Mouse (Mus musculus): ENCODE results near the gene Ireb2. TPM values are rescaled to one million over a fixed set of nuclear protein-coding genes. Genes with fewer than 3 reads are reported as not detected.
"Not testable (repeated sequence)": the region's sequence is repeated elsewhere in the genome, so short reads cannot be mapped to it uniquely, and the experiment has no call there.

Ireb2 gene
- polyA plus RNA-seq, 1 experiment from 2014 or later, result 35.1 TPM

GRCm38 (mm10) chr9:54916401-54916800 is 52.8 kb downstream of the Ireb2 start:
- peaks cover 5% of the 10 kb centered on the region; the same call in 1 of the 2 replicates for H3K36me3 ChIP-seq
- no peaks in the 10 kb centered on the region for H3K27me3 ChIP-seq
- H3K4me2 ChIP-seq, result peak overlapping the region; percentile 72
- H3K9me3 ChIP-seq, result no peaks in the 10 kb centered on the region
- ATAC-seq (ENCODE audit: low FRiP score, low read depth), result no peak; the same call in 1 of the 2 replicates
- no peak overlapping the region; the same call in 1 of the 2 replicates for H3K27ac ChIP-seq (replicated peaks)
- peaks cover 9% of the 10 kb centered on the region for H3K4me1 ChIP-seq (replicated peaks)
- no peak overlapping the region for H3K9ac ChIP-seq
- peak overlapping the region; percentile 68; the same call in 1 of the 2 replicates for H3K4me3 ChIP-seq
- WGBS, result 70% methylated on average over 8 of the region's 8 CpGs

DNA sequence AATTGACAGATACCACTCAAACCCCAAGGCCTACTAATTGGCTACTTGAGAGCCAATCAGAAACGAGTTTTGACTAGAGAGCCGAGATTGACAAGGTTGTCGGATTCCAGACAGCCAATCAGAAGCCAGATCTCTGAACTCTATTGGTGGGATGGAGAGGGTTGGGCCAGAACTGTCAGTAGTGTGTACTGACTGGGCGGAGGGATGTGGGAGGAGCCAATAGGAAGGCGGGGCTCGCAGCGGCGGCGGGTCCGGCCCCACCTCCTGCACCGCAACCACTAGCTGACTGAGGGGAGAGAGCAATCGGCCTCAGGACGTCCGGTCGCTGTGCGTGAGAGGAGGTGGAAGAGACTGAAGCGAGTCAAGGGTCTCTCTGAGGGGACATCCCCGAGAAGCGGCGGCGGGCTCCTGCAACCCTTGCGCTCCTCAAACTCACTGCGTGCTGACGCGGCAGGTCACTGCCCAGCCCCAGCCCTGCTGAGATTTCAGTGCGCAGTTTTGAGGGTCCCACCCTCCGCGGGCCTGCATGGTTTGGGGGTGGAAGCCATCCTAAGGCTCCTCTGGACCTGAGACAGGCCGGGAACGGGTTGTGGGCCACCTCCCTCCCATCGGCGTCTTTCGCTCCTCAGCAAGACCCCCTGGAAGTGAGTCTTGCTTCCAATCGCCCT is 53.6 kb downstream of the Ireb2 start, which contains the start of gene Hykk:
TSS of gene Hykk (plus strand) at position 274 of the 668 bp plus-strand sequence.
- peak within 1 kb of the TSS; percentile 54 for H3K9ac ChIP-seq
- peak within 1 kb of the TSS; percentile 68 for H3K4me3 ChIP-seq
- under 1% methylated on average over 34 of the region's 34 CpGs for WGBS
- peak within 1 kb of the TSS; percentile 72 for H3K4me2 ChIP-seq
- H3K27me3 ChIP-seq, result no peaks in the 10 kb centered on the region
- peaks cover 9% of the 10 kb centered on the region for H3K4me1 ChIP-seq (replicated peaks)
- H3K9me3 ChIP-seq, result no peaks in the 10 kb centered on the region
- H3K36me3 ChIP-seq, result no peaks in the 10 kb centered on the region
- peak; percentile 100 for ATAC-seq (ENCODE audit: low FRiP score, low read depth)
- peak within 1 kb of the TSS; percentile 36; the same call in 1 of the 2 replicates for H3K27ac ChIP-seq (replicated peaks)

DNA sequence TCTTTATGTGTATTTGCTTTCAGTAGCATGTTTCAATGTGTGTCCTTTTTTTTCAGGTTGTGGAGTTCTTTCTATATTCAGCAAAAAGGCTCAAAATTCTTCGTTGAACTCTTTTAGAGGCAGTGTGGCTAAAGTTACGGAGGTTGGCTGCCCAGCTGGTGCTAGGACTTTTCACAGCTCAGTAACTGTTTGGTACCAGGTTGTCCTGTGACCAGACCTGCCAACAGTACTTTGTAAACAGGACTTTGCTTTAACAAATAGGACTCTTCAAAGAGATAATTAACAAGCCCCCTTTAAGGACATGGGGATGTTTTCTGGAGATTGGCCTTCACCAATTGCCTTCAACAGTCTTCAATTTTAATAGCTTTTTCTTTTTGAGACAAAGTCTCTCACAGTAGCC is 54.6 kb downstream of the Ireb2 start:
- Histone ChIP-seq H3K9me3 (no peaks in the 10 kb centered on the region), H3K4me1 (replicated peaks) (peaks cover 9% of the 10 kb centered on the region), H3K4me2 (peak overlapping the region; percentile 72; the same call in 1 of the 2 replicates), H3K36me3 (no peaks in the 10 kb centered on the region), H3K9ac (no peak overlapping the region), H3K4me3 (no peak overlapping the region), H3K27ac (replicated peaks) (no peak overlapping the region), H3K27me3 (no peaks in the 10 kb centered on the region)
- ATAC-seq (ENCODE audit: low FRiP score, low read depth), result no peak
- 75% methylated on average over 2 of the region's 2 CpGs for WGBS

GRCm38 (mm10) chr9:54918781-54919180 is 55.2 kb downstream of the Ireb2 start:
- H3K4me3 ChIP-seq, result no peak overlapping the region
- no peak overlapping the region for H3K9ac ChIP-seq
- 95% methylated on average over 5 of the region's 5 CpGs for whole genome bisulfite sequencing
- H3K27ac ChIP-seq (replicated peaks), result no peak overlapping the region
- H3K27me3 ChIP-seq, result no peaks in the 10 kb centered on the region
- no peaks in the 10 kb centered on the region for H3K36me3 ChIP-seq
- H3K4me2 ChIP-seq, result no peak overlapping the region
- no peak for ATAC-seq (ENCODE audit: low FRiP score, low read depth)
- peaks cover 9% of the 10 kb centered on the region for H3K4me1 ChIP-seq (replicated peaks)
- H3K9me3 ChIP-seq, result no peaks in the 10 kb centered on the region

GRCm38 (mm10) chr9:54919946-54920345 is 56.4 kb downstream of the Ireb2 start:
- Histone ChIP-seq H3K27me3 (no peaks in the 10 kb centered on the region), H3K36me3 (no peaks in the 10 kb centered on the region), H3K27ac (replicated peaks) (no peak overlapping the region), H3K4me3 (no peak overlapping the region), H3K4me1 (replicated peaks) (peaks cover 9% of the 10 kb centered on the region), H3K9ac (no peak overlapping the region), H3K4me2 (no peak overlapping the region), H3K9me3 (no peaks in the 10 kb centered on the region)
- WGBS, result 59% methylated on average over 4 of the region's 4 CpGs
- ATAC-seq (ENCODE audit: low FRiP score, low read depth), result no peak

GRCm38 (mm10) chr9:54930741-54931140 is 67.2 kb downstream of the Ireb2 start:
- no peak overlapping the region for H3K4me2 ChIP-seq
- no peaks in the 10 kb centered on the region for H3K9me3 ChIP-seq
- no peak overlapping the region for H3K9ac ChIP-seq
- H3K27me3 ChIP-seq, result no peaks in the 10 kb centered on the region
- WGBS, result 98% methylated on average over 1 of the region's 1 CpGs
- no peak for ATAC-seq (ENCODE audit: low FRiP score, low read depth)
- no peak overlapping the region for H3K4me3 ChIP-seq
- H3K27ac ChIP-seq (replicated peaks), result no peak overlapping the region
- no peaks in the 10 kb centered on the region for H3K4me1 ChIP-seq (replicated peaks)
- no peaks in the 10 kb centered on the region for H3K36me3 ChIP-seq

DNA sequence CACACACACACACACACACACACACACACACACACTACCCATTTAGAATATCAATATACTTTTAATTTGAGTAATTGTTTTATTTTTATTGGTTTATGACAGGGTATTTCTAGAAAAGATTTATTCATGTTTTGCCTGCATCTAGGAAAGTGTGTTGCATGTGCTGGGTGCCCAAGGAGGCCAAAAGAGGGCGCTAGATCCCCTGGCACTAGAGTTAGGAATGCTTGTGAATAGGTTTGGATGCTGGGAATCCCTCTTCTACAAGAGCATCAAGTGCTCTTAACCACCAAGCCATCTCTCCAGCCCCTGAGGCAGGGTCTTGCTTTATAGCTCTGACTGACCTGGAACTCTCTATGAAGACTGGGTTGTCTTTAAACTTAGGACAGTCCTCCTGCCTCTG is 68.2 kb downstream of the Ireb2 start:
- 7% methylated on average over 1 of the region's 1 CpGs for WGBS
- no peaks in the 10 kb centered on the region for H3K36me3 ChIP-seq
- no peak overlapping the region for H3K4me2 ChIP-seq
- H3K4me1 ChIP-seq (replicated peaks), result no peaks in the 10 kb centered on the region
- ATAC-seq (ENCODE audit: low FRiP score, low read depth), result no peak
- no peaks in the 10 kb centered on the region for H3K9me3 ChIP-seq
- H3K4me3 ChIP-seq, result no peak overlapping the region
- H3K9ac ChIP-seq, result no peak overlapping the region
- H3K27me3 ChIP-seq, result no peaks in the 10 kb centered on the region
- no peak overlapping the region for H3K27ac ChIP-seq (replicated peaks)

- Histone ChIP-seq H3K9ac (no peak overlapping the region), H3K4me3 (no peak overlapping the region), H3K27ac (replicated peaks) (no peak overlapping the region), H3K4me1 (replicated peaks) (no peaks in the 10 kb centered on the region), H3K4me2 (no peak overlapping the region), H3K36me3 (no peaks in the 10 kb centered on the region), H3K9me3 (no peaks in the 10 kb centered on the region), H3K27me3 (no peaks in the 10 kb centered on the region)
- 74% methylated on average over 2 of the region's 2 CpGs for WGBS
- no peak for ATAC-seq (ENCODE audit: low FRiP score, low read depth)
These were observed 68.8 kb downstream of the Ireb2 start for GRCm38 (mm10) chr9:54932379-54932778.

GRCm38 (mm10) chr9:54942071-54942470 is 78.5 kb downstream of the Ireb2 start:
- WGBS, result 94% methylated on average over 4 of the region's 4 CpGs
- Histone ChIP-seq H3K4me1 (replicated peaks) (no peaks in the 10 kb centered on the region), H3K4me2 (no peak overlapping the region), H3K27ac (replicated peaks) (no peak overlapping the region), H3K27me3 (no peaks in the 10 kb centered on the region), H3K9me3 (no peaks in the 10 kb centered on the region), H3K36me3 (no peaks in the 10 kb centered on the region), H3K4me3 (no peak overlapping the region), H3K9ac (no peak overlapping the region)
- no peak for ATAC-seq (ENCODE audit: low FRiP score, low read depth)

- Histone ChIP-seq H3K27me3 (no peaks in the 10 kb centered on the region), H3K36me3 (no peaks in the 10 kb centered on the region), H3K9ac (no peak overlapping the region), H3K4me1 (replicated peaks) (no peaks in the 10 kb centered on the region), H3K4me3 (no peak overlapping the region), H3K4me2 (no peak overlapping the region), H3K9me3 (no peaks in the 10 kb centered on the region), H3K27ac (replicated peaks) (no peak overlapping the region)
- WGBS, result 82% methylated on average over 2 of the region's 2 CpGs
- ATAC-seq (ENCODE audit: low FRiP score, low read depth), result no peak
These were observed 80.9 kb downstream of the Ireb2 start for GRCm38 (mm10) chr9:54944467-54944866.

GRCm38 (mm10) chr9:54946256-54946655 is 82.7 kb downstream of the Ireb2 start:
- Histone ChIP-seq H3K4me1 (replicated peaks) (peaks cover 4% of the 10 kb centered on the region), H3K4me3 (no peak overlapping the region), H3K9ac (no peak overlapping the region), H3K27me3 (no peaks in the 10 kb centered on the region), H3K9me3 (no peaks in the 10 kb centered on the region), H3K36me3 (no peaks in the 10 kb centered on the region), H3K27ac (replicated peaks) (no peak overlapping the region), H3K4me2 (no peak overlapping the region)
- no peak for ATAC-seq (ENCODE audit: low FRiP score, low read depth)
- 77% methylated on average over 16 of the region's 16 CpGs for WGBS

- no peak overlapping the region for H3K9ac ChIP-seq
- H3K4me3 ChIP-seq, result no peak overlapping the region
- no peak for ATAC-seq (ENCODE audit: low FRiP score, low read depth)
- peaks cover 31% of the 10 kb centered on the region for H3K4me1 ChIP-seq (replicated peaks)
- no peak overlapping the region for H3K27ac ChIP-seq (replicated peaks)
- H3K36me3 ChIP-seq, result peaks cover 16% of the 10 kb centered on the region
- H3K27me3 ChIP-seq, result no peaks in the 10 kb centered on the region
- H3K4me2 ChIP-seq, result no peak overlapping the region
- no peaks in the 10 kb centered on the region for H3K9me3 ChIP-seq
These were observed 85.9 kb downstream of the Ireb2 start for GRCm38 (mm10) chr9:54949465-54949864.

DNA sequence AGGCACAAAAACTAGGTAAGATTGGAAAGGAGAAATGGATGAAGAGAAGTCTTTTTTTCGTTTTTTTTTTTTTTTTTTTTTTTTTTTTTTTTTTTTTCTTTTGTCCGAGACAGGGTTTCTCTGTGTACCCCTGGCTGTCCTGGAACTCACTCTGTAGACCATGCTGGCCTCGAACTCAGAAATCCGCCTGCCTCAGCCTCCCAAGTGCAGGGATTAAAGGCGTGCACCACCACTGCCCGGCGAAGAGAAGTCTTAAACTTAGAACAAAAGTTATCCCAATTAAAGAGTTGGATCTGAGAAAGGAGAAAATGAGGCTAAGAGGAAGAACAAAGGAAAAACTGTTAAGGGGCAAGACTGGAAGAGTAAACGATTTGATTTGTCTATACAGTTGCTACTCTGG is 86.6 kb downstream of the Ireb2 start:
- H3K9ac ChIP-seq, result peak overlapping the region; percentile 50
- WGBS, result 52% methylated on average over 8 of the region's 8 CpGs
- H3K27ac ChIP-seq (replicated peaks), result peak overlapping the region; percentile 95
- peaks cover 21% of the 10 kb centered on the region for H3K36me3 ChIP-seq
- H3K9me3 ChIP-seq; ATAC-seq (ENCODE audit: low FRiP score, low read depth); H3K27me3 ChIP-seq: not testable (repeated sequence)
- H3K4me2 ChIP-seq, result peak overlapping the region; percentile 72
- H3K4me3 ChIP-seq, result peak overlapping the region; percentile 68
- H3K4me1 ChIP-seq (replicated peaks), result peaks cover 31% of the 10 kb centered on the region

Measured in hindbrain, embryonic 15.5 days (tissue).